Mouse (Mus musculus): ENCODE measurements at regions not wholly inside any gene's neighbourhood (a gene's known extent, or its start where the extent isn't known, plus 50 kb on each side); places are given as distances from the start of the nearest gene placed in this dataset.

DNA sequence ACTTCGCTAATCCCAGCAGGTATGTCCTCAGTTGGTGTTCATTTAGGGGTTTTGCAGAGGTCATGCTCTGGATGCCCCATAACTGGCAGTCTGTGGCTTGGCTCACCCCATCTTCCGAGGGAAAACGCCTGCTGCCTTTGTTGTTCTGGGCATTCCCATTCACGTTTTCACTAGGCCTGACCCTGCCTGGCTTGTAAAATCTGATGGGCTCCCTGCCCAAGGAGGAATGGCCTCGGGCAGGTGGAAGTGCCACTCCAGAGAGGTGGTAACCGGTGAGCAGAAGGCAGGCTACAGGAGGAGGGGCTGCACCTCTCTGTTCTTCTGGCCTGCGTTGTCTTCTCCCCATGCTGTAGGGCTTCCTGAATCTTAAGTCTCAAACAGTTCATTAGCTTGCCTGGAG lies 342.6 kb upstream of the Klf4 start:
- H3K9me3 ChIP-seq (ENCODE audit: control insufficient read depth): no peaks in the 10 kb centered on the region
- WGBS: 77% methylated on average over 7 of the region's 7 CpGs
- no peak overlapping the region for H3K4me3 ChIP-seq (ENCODE audit: low read depth, low read length)
- H3K9ac ChIP-seq (ENCODE audit: low read depth, low read length): no peak overlapping the region
- no peak for TF ChIP-seq CTCF (IDR thresholded peaks at IDR 0.05; ENCODE audit: low read depth)
- no peak overlapping the region for H3K27ac ChIP-seq (ENCODE audit: low read depth, low read length)
- ATAC-seq: no peak
- no peaks in the 10 kb centered on the region for H3K4me1 ChIP-seq (replicated peaks; ENCODE audit: control insufficient read depth, insufficient read depth, low read length)
- H3K36me3 ChIP-seq (ENCODE audit: control insufficient read depth, insufficient read depth): no peaks in the 10 kb centered on the region
- H3K4me2 ChIP-seq (replicated peaks; ENCODE audit: low read depth): no peak overlapping the region
- no peaks in the 10 kb centered on the region for H3K27me3 ChIP-seq (replicated peaks; ENCODE audit: control insufficient read depth, insufficient read depth, low read length)

DNA sequence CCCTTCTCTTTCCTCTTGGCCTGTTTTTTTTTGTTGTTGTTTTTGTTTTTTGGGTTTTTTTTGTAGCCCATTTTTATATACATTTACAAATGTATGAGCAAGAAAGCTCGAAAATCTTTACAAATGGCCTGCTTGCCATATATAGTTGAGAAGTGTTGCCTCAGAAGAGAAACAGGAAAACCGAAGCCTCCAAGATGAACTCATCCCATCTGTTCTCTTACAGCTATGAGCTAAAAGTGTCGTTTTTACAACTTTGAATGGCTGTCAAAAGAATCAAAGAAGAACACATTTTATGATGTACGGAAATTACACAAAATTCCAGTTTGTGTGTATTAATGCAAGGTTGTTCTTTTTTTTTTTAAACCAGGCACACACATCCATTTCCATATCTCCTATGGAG lies 342.0 kb upstream of the Klf4 start:
- WGBS: 82% methylated on average over 4 of the region's 4 CpGs
- no peak for TF ChIP-seq CTCF (IDR thresholded peaks at IDR 0.05; ENCODE audit: low read depth)
- Histone ChIP-seq H3K36me3 (ENCODE audit: control insufficient read depth, insufficient read depth) (no peaks in the 10 kb centered on the region), H3K27ac (ENCODE audit: low read depth, low read length) (no peak overlapping the region), H3K9me3 (ENCODE audit: control insufficient read depth) (no peaks in the 10 kb centered on the region), H3K4me1 (replicated peaks; ENCODE audit: control insufficient read depth, insufficient read depth, low read length) (no peaks in the 10 kb centered on the region), H3K27me3 (replicated peaks; ENCODE audit: control insufficient read depth, insufficient read depth, low read length) (no peaks in the 10 kb centered on the region), H3K4me2 (replicated peaks; ENCODE audit: low read depth) (no peak overlapping the region), H3K9ac (ENCODE audit: low read depth, low read length) (no peak overlapping the region), H3K4me3 (ENCODE audit: low read depth, low read length) (no peak overlapping the region)
- no peak for ATAC-seq

DNA sequence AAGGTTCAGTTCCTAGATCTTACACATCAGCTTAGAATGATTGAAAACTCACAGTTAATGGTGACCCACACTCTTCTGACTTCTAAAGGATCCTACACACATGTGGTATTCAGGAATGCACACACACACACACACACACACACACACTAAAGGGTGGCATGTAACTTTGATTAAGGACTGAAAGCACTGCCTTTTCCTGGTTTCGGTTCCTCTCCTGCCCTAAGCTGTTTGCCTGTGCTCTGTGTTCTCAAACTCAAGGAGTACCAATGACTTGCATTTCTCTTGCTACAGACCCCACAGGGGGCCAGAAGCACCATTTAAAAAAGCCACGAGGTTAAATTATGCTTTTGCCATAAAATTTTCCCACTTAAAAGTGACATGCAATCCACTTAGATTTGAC lies 327.8 kb upstream of the Klf4 start:
- Histone ChIP-seq H3K9ac (ENCODE audit: low read depth, low read length) (no peak overlapping the region), H3K4me2 (replicated peaks; ENCODE audit: low read depth) (no peak overlapping the region), H3K27ac (ENCODE audit: low read depth, low read length) (no peak overlapping the region), H3K4me3 (ENCODE audit: low read depth, low read length) (no peak overlapping the region), H3K9me3 (ENCODE audit: control insufficient read depth) (no peaks in the 10 kb centered on the region), H3K27me3 (replicated peaks; ENCODE audit: control insufficient read depth, insufficient read depth, low read length) (no peaks in the 10 kb centered on the region), H3K4me1 (replicated peaks; ENCODE audit: control insufficient read depth, insufficient read depth, low read length) (0 out of 2 replicates have a peak, but pooled peaks cover 3% of the 10 kb centered on the region), H3K36me3 (ENCODE audit: control insufficient read depth, insufficient read depth) (no peaks in the 10 kb centered on the region)
- 51% methylated on average over 2 of the region's 2 CpGs for WGBS
- no peak for ATAC-seq
- no peak for TF ChIP-seq CTCF (IDR thresholded peaks at IDR 0.05; ENCODE audit: low read depth)

DNA sequence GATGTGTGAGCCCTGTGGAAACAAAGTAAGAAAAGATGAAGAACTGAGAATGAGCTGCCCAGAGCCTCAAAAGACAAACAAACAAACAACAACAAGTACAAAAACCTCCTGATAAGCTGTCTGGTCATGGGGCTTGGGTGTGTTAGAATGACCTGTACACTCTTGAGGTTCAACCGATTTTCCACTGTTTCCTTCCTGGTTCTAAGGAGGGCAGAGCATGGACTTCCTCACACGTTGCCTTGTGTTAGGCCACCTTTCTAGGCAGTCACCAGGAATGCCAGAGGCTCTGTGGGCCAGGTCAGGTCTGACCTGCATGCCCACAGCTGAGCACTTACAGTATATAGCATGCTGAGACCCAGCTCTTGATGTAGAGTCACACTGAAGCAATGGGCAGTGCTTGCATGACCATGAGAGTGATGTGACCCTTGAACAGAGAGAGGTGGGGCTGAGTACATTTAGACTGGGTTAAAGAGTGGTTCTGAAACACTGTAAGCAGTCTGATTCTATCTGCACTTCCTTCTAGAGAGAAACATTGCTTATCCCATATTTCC lies 327.0 kb upstream of the Klf4 start:
- 36% methylated on average over 2 of the region's 2 CpGs for WGBS
- peak; percentile 88 for ATAC-seq
- TF ChIP-seq CTCF (IDR thresholded peaks at IDR 0.05; ENCODE audit: low read depth): no peak
- no peaks in the 10 kb centered on the region for H3K27me3 ChIP-seq (replicated peaks; ENCODE audit: control insufficient read depth, insufficient read depth, low read length)
- H3K27ac ChIP-seq (ENCODE audit: low read depth, low read length): no peak overlapping the region
- no peak overlapping the region for H3K4me3 ChIP-seq (ENCODE audit: low read depth, low read length)
- H3K36me3 ChIP-seq (ENCODE audit: control insufficient read depth, insufficient read depth): no peaks in the 10 kb centered on the region
- no peak overlapping the region for H3K4me2 ChIP-seq (replicated peaks; ENCODE audit: low read depth)
- no peak overlapping the region for H3K9ac ChIP-seq (ENCODE audit: low read depth, low read length)
- no peaks in the 10 kb centered on the region for H3K9me3 ChIP-seq (ENCODE audit: control insufficient read depth)
- H3K4me1 ChIP-seq (replicated peaks; ENCODE audit: control insufficient read depth, insufficient read depth, low read length): 0 out of 2 replicates have a peak, but pooled peaks cover 3% of the 10 kb centered on the region

DNA sequence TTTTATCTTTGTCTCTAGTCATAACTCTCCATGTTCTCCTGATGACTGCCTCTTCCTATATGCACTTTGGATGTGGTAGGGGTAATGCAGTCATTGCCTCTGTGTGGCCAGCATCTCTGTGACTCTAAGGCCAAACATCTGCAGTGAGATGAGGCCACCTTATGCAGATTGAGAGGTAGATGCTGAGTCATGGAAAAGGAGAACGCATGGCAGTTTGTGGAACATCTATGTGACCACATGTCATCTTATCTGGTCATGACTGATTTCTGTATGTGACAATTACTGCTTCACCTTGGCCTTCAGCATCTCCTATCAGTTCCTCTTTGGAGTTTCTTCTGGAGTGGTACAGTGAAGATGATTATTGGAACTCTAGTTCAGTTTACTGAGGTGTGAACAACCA lies 319.2 kb upstream of the Klf4 start:
- no peaks in the 10 kb centered on the region for H3K36me3 ChIP-seq (ENCODE audit: control insufficient read depth, insufficient read depth)
- H3K4me3 ChIP-seq (ENCODE audit: low read depth, low read length): no peak overlapping the region
- 76% methylated on average over 1 of the region's 1 CpGs for WGBS
- no peaks in the 10 kb centered on the region for H3K4me1 ChIP-seq (replicated peaks; ENCODE audit: control insufficient read depth, insufficient read depth, low read length)
- no peak for TF ChIP-seq CTCF (IDR thresholded peaks at IDR 0.05; ENCODE audit: low read depth)
- H3K27me3 ChIP-seq (replicated peaks; ENCODE audit: control insufficient read depth, insufficient read depth, low read length): no peaks in the 10 kb centered on the region
- ATAC-seq: peak; percentile 41; the same call in 1 of the 2 replicates
- H3K27ac ChIP-seq (ENCODE audit: low read depth, low read length): no peak overlapping the region
- no peak overlapping the region for H3K4me2 ChIP-seq (replicated peaks; ENCODE audit: low read depth)
- no peaks in the 10 kb centered on the region for H3K9me3 ChIP-seq (ENCODE audit: control insufficient read depth)
- no peak overlapping the region for H3K9ac ChIP-seq (ENCODE audit: low read depth, low read length)

DNA sequence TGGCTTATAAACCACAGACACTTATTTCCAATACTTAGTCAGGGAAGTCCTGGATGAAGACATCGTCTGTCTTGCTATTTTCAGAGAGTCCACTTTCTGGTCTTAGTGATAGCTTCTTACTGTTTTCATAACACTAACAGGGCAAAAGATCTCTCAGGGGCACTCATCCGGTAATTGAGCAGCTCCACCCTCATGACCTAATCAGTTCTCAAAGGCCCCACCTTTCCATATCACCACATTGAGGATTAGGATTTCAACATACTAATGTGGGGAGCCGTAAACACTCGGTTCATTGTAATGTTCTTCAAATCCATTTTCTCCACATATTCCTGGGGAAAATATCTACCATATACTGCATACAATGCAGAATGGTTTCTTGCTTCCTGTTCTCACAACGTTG lies 318.8 kb upstream of the Klf4 start:
- Histone ChIP-seq H3K4me2 (replicated peaks; ENCODE audit: low read depth) (no peak overlapping the region), H3K27me3 (replicated peaks; ENCODE audit: control insufficient read depth, insufficient read depth, low read length) (no peaks in the 10 kb centered on the region), H3K36me3 (ENCODE audit: control insufficient read depth, insufficient read depth) (no peaks in the 10 kb centered on the region), H3K4me3 (ENCODE audit: low read depth, low read length) (no peak overlapping the region), H3K9ac (ENCODE audit: low read depth, low read length) (no peak overlapping the region), H3K9me3 (ENCODE audit: control insufficient read depth) (no peaks in the 10 kb centered on the region), H3K27ac (ENCODE audit: low read depth, low read length) (no peak overlapping the region), H3K4me1 (replicated peaks; ENCODE audit: control insufficient read depth, insufficient read depth, low read length) (no peaks in the 10 kb centered on the region)
- ATAC-seq: peak; percentile 69
- WGBS: 38% methylated on average over 5 of the region's 5 CpGs
- TF ChIP-seq CTCF (IDR thresholded peaks at IDR 0.05; ENCODE audit: low read depth): no peak

All from intestine, postnatal 0 days (tissue).